Mouse (Mus musculus): Measurements from ENCODE around the gene Cry2. TPM values are rescaled to one million over a fixed set of nuclear protein-coding genes. Genes with fewer than 3 reads are reported as not detected.

Gene Cry2
- polyA plus RNA-seq, 1 experiment = 2.1 TPM

DNA sequence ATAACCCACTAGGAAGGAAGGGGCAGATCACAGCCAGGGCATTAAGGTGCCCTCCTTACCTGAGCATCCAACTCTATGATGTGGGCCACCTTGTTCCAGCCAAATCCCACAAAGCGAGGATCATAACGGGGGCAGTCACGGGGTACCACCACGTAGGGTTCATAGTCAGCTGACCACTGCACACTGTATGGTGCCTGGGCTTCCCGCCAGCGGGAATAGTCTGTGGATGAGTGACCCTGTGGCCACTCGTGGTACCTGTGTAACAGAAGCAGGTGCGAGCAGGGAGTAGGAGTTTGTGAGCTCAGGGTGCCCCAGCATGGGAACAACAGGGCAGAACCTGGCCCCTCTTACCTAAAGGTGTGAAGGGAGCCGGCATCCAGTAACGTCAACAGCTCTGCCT is 68.3 kb downstream of the Cry2 start:
- Histone ChIP-seq H3ac (ENCODE audit: control insufficient read depth, insufficient read length, low read depth) (no peak overlapping the region), H3K79me2 (ENCODE audit: control insufficient read depth, insufficient read depth) (no peaks in the 10 kb centered on the region), H3K36me3 (ENCODE audit: control insufficient read depth, insufficient read depth) (peaks cover 5% of the 10 kb centered on the region), H3K4me3 (ENCODE audit: insufficient read depth, poor library complexity, severe bottlenecking) (no peak overlapping the region), H3K79me3 (ENCODE audit: low read depth) (no peaks in the 10 kb centered on the region), H3K27me3 (ENCODE audit: control insufficient read depth, insufficient read depth, insufficient read length) (peaks cover 7% of the 10 kb centered on the region)
- no peak for TF ChIP-seq MAX (IDR thresholded peaks at IDR 0.05)
- no peak for TF ChIP-seq MYOG (IDR thresholded peaks at IDR 0.05; ENCODE audit: control insufficient read depth, extremely low read depth, insufficient read length)
- no peak for TF ChIP-seq CTCF (IDR thresholded peaks at IDR 0.05; ENCODE audit: control insufficient read depth, insufficient read depth, insufficient read length)
- no peak for TF ChIP-seq USF1 (IDR thresholded peaks at IDR 0.05; ENCODE audit: low read depth)
- no peak for TF ChIP-seq CEBPB (IDR thresholded peaks at IDR 0.05; ENCODE audit: low read depth)
- TF ChIP-seq MYOD1 (IDR thresholded peaks at IDR 0.05; ENCODE audit: control insufficient read depth, insufficient read length, low read depth) = no peak

DNA sequence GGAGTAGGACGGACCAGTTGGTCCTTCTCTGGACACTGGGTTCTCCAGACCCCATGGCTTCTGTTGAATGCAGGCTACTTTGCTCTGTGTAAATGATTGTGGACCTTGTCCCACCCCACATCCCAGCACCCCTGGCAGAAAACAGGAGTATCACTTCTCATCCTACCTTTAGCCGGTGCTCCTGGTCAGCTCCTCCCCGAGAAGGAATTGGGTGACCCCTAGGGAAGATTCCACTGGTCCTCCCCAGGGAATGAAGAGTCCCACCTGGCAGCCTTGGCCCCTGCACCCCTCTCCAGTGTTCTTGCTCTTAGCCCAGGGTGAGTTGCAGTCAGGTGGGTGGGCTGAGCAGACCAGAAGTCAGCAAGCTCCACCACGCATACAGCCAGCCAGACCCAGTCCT is 69.8 kb downstream of the Cry2 start:
- H3K4me3 ChIP-seq (ENCODE audit: insufficient read depth, poor library complexity, severe bottlenecking) = no peak overlapping the region
- no peak for TF ChIP-seq CTCF (IDR thresholded peaks at IDR 0.05; ENCODE audit: control insufficient read depth, insufficient read depth, insufficient read length)
- no peak for TF ChIP-seq FOSL1 (IDR thresholded peaks at IDR 0.05; ENCODE audit: insufficient read depth, low read length, poor library complexity, severe bottlenecking)
- no peak for TF ChIP-seq USF1 (IDR thresholded peaks at IDR 0.05; ENCODE audit: low read depth)
- no peak for TF ChIP-seq MYOD1 (IDR thresholded peaks at IDR 0.05; ENCODE audit: control insufficient read depth, insufficient read length, low read depth)
- no peak for TF ChIP-seq MAX (IDR thresholded peaks at IDR 0.05)
- no peaks in the 10 kb centered on the region for H3K27me3 ChIP-seq (ENCODE audit: control insufficient read depth, insufficient read depth, insufficient read length)
- no peak overlapping the region for H3ac ChIP-seq (ENCODE audit: control insufficient read depth, insufficient read length, low read depth)
- peaks cover 5% of the 10 kb centered on the region for H3K36me3 ChIP-seq (ENCODE audit: control insufficient read depth, insufficient read depth)
- no peaks in the 10 kb centered on the region for H3K79me3 ChIP-seq (ENCODE audit: low read depth)
- no peaks in the 10 kb centered on the region for H3K79me2 ChIP-seq (ENCODE audit: control insufficient read depth, insufficient read depth)

DNA sequence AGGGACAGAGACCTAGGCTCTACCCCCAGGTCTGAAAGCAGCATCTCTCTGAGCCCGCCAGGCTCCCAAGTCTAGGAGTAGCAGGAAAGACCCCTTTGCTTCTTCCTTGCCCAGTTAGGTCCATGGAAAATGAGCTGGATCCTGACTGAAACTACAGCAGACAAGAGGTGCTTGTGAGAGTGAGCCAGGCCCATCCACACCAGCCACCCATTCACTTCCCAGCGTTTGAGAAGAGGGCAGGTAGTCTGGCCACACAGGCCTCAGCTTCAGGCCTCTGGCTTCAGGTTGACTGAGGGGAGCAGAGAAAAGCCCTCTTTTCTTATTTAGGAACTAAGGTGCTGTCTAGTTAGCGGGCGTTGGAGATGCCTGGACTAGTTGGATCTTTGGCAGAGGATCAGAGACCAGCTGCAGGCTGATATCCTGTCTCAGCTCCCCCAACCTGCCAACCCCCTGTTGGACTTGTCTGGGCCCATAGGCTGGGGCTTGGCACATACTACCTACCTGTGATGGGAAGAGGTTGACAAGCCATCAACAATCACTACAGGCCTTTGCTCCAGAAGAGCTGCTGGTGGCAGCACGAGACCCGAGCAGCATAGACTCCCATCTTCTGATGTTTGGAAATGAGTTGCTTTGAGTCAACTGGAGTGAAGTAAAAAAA is 71.1 kb downstream of the Cry2 start:
- TF ChIP-seq CTCF (IDR thresholded peaks at IDR 0.05; ENCODE audit: control insufficient read depth, insufficient read depth, insufficient read length) (no peak), CEBPB (IDR thresholded peaks at IDR 0.05; ENCODE audit: low read depth) (no peak), MAX (IDR thresholded peaks at IDR 0.05) (no peak), USF1 (IDR thresholded peaks at IDR 0.05; ENCODE audit: low read depth) (no peak), MYOD1 (IDR thresholded peaks at IDR 0.05; ENCODE audit: control insufficient read depth, insufficient read length, low read depth) (no peak), FOSL1 (IDR thresholded peaks at IDR 0.05; ENCODE audit: insufficient read depth, low read length, poor library complexity, severe bottlenecking) (no peak), MYOG (IDR thresholded peaks at IDR 0.05; ENCODE audit: control insufficient read depth, extremely low read depth, insufficient read length) (no peak)
- no peak overlapping the region for H3ac ChIP-seq (ENCODE audit: control insufficient read depth, insufficient read length, low read depth)
- no peak overlapping the region for H3K4me3 ChIP-seq (ENCODE audit: insufficient read depth, poor library complexity, severe bottlenecking)
- H3K36me3 ChIP-seq (ENCODE audit: control insufficient read depth, insufficient read depth) = peaks cover 5% of the 10 kb centered on the region
- no peaks in the 10 kb centered on the region for H3K79me2 ChIP-seq (ENCODE audit: control insufficient read depth, insufficient read depth)
- no peaks in the 10 kb centered on the region for H3K79me3 ChIP-seq (ENCODE audit: low read depth)
- H3K27me3 ChIP-seq (ENCODE audit: control insufficient read depth, insufficient read depth, insufficient read length) = no peaks in the 10 kb centered on the region

DNA sequence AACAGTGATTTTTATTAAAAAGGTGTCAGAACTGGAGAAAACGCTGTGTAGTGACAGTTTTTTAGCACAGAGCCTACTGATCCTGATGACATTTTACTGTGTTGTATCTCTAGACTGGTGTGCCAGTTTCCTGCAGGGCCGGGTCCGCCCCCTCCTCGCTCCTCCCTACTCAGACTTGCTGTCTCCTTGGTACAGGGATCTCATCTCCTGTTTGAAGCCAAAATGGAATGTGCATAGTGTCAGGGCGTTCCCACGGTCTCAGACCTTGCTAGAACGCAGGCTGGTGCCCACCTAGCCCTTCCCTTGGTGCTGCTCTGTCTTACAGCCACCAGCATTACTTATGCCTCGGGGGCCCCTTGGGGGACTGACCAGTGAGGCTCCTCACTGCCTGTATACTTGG is 72.0 kb downstream of the Cry2 start:
- Histone ChIP-seq H3K27me3 (ENCODE audit: control insufficient read depth, insufficient read depth, insufficient read length) (no peaks in the 10 kb centered on the region), H3K36me3 (ENCODE audit: control insufficient read depth, insufficient read depth) (peaks cover 9% of the 10 kb centered on the region)

DNA sequence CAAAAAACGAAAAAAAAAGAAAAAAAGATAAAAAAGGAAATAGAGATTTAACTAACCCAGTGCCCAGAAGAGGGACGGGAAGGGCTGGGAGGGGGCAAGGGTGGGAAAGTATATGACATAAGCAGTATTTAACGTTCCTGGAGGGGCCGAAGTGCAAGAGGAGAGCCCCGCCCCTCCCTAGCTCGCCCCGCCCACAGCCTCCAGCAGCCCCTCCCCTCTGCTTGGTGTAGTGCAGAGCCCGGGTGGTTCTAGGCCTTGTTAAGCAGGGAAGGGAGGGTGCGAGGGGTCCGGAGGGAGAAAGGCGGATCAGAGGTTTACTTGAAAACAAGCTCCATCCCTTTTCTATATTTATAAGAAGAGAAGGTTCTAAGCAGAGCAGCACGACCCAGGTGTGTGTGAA is 73.0 kb downstream of the Cry2 start:
- Histone ChIP-seq H3K27me3 (ENCODE audit: control insufficient read depth, insufficient read depth, insufficient read length) (no peaks in the 10 kb centered on the region), H3K4me3 (ENCODE audit: insufficient read depth, poor library complexity, severe bottlenecking) (no peak overlapping the region), H3ac (ENCODE audit: control insufficient read depth, insufficient read length, low read depth) (no peak overlapping the region), H3K79me3 (ENCODE audit: low read depth) (no peaks in the 10 kb centered on the region), H3K79me2 (ENCODE audit: control insufficient read depth, insufficient read depth) (no peaks in the 10 kb centered on the region), H3K36me3 (ENCODE audit: control insufficient read depth, insufficient read depth) (peaks cover 12% of the 10 kb centered on the region)
- no peak for TF ChIP-seq FOSL1 (IDR thresholded peaks at IDR 0.05; ENCODE audit: insufficient read depth, low read length, poor library complexity, severe bottlenecking)

More for the DNA sequence above, 72.0 kb downstream of the Cry2 start:
- H3ac ChIP-seq (ENCODE audit: control insufficient read depth, insufficient read length, low read depth) = no peak overlapping the region
- no peaks in the 10 kb centered on the region for H3K79me2 ChIP-seq (ENCODE audit: control insufficient read depth, insufficient read depth)
- H3K79me3 ChIP-seq (ENCODE audit: low read depth) = no peaks in the 10 kb centered on the region
- H3K4me3 ChIP-seq (ENCODE audit: insufficient read depth, poor library complexity, severe bottlenecking) = no peak overlapping the region
- TF ChIP-seq MYOD1 (IDR thresholded peaks at IDR 0.05; ENCODE audit: control insufficient read depth, insufficient read length, low read depth) (no peak), USF1 (IDR thresholded peaks at IDR 0.05; ENCODE audit: low read depth) (no peak)

DNA sequence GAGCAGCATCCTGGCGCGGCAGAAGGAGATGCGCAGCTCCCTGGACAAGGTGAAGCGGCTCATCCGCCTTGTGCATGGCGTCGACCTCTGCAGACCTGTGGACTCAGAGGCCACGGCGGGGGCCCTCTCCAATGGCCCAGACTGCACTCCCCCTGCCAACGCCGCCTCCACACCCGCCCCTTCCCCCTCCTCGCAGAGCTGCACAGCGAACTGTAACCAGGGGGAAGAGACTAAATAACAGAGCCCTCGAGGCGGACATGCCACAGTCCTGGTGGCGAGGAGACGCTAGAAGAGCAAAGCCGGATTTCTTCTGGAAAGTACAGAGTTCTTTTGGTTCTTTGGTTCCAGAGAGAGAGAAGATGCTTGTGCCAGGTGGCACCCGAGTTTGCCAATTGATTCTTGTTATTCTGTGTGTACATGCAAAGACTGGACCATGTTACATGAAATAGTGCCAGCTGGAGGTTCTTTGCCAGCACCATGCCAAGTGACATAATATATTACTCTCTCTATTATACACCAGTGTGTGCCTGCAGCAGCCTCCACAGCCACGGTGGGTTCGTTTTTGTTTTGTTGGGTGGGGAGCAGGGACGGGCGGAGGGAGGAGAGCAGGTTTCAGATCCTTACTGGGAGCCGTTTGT is 73.5 kb downstream of the Cry2 start:
- no peak overlapping the region for H3ac ChIP-seq (ENCODE audit: control insufficient read depth, insufficient read length, low read depth)
- H3K79me2 ChIP-seq (ENCODE audit: control insufficient read depth, insufficient read depth) = no peaks in the 10 kb centered on the region
- no peaks in the 10 kb centered on the region for H3K79me3 ChIP-seq (ENCODE audit: low read depth)
- H3K36me3 ChIP-seq (ENCODE audit: control insufficient read depth, insufficient read depth) = peaks cover 12% of the 10 kb centered on the region
- no peak overlapping the region for H3K4me3 ChIP-seq (ENCODE audit: insufficient read depth, poor library complexity, severe bottlenecking)
- H3K27me3 ChIP-seq (ENCODE audit: control insufficient read depth, insufficient read depth, insufficient read length) = no peaks in the 10 kb centered on the region
- TF ChIP-seq USF1 (IDR thresholded peaks at IDR 0.05; ENCODE audit: low read depth) = no peak
- TF ChIP-seq MYOD1 (IDR thresholded peaks at IDR 0.05; ENCODE audit: control insufficient read depth, insufficient read length, low read depth) = no peak
- no peak for TF ChIP-seq MYOG (IDR thresholded peaks at IDR 0.05; ENCODE audit: control insufficient read depth, extremely low read depth, insufficient read length)
- no peak for TF ChIP-seq MAX (IDR thresholded peaks at IDR 0.05)
- TF ChIP-seq FOSL1 (IDR thresholded peaks at IDR 0.05; ENCODE audit: insufficient read depth, low read length, poor library complexity, severe bottlenecking) = no peak

All from C2C12 (cell line).